Mouse (Mus musculus) kidney, adult 11 months (tissue): ENCODE data around the gene Inpp5a.
A peak's percentile ranks its signal among the peaks of the same experiment; 100 is the strongest.

Source experiments
- DNase-seq: peaks from one replicate; pipeline ENCODE4 v3.0.0; 2022

Gene Inpp5a

DNA sequence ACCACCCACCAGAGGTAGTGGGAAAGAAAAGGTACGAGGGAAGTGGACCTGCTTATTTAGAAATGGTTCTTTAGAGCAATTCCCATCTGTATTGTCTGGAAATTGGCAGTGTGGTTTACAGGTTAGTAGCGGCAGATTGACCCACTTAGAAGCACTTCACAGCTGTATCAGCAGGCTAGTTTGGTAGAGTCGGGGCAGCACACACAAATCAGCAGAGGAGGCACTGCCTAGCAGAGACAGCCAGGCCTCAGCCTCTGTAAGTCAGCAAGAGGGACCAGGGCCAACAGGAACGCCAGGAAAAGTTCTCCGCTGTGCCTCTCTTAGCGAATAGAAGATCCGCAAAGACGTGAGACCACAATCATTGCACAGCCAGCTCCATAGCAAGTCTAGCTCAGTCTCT is 56.7 kb downstream of the Inpp5a start:
- no peak for DNase-seq

DNA sequence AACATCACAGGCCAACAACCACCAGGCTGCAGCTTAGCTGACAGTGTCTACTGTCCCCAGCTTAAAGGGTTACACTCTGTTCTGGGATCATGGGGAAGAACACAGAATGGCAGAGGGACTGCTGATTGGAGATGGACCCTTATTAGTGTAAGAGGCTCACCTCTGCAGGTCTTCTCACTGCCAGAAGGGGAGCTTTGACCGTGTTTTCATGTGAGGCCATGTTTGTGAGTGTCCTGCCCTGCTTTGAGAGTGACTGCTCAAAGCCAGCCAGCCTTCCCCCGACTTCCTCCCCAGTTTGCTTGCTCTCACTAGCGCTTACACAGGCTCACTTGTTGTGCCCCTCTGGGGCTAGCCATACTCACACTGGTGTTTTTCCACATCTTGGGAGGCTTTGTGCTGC is 58.5 kb downstream of the Inpp5a start:
- no peak for DNase-seq

DNA sequence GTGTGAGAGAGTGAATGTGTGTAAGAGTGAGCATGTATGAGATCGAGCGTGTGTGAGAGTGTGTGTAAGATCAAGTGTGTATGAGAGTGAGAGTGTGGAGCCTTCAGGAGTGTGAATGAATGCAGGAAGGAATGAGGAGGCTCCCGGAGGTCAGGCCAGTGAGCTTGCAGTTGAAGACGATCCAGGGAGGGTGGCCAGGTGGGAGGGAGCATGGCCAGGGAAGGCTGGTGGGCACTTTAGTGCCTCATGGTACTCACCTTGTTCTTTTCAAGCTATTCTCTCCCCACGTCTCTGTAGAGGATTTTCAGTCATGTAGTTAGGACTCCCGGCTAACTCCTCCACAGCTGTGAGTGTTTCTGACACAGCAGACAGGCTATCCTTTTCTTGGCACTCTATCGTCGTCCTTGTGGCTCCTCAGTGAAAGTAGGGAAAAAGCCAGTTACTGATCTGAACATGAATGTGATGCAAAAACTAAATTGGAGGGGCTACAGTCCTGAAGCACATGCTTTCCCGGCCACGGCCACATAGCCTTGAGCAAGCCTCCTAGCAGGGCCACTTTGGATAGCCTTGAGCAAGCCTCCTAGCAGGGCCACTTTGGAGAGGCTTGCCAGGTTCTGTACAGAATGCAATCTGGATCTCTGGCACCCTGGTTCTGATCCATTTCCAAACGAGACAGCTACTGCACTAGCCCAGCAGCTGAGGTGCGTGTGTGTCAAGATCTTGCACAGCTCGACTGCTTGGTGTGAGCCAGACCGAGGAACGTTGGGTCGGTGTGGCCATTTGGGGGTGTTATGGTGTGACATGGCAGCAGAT is 61.5 kb downstream of the Inpp5a start:
- DNase-seq = no peak

DNA sequence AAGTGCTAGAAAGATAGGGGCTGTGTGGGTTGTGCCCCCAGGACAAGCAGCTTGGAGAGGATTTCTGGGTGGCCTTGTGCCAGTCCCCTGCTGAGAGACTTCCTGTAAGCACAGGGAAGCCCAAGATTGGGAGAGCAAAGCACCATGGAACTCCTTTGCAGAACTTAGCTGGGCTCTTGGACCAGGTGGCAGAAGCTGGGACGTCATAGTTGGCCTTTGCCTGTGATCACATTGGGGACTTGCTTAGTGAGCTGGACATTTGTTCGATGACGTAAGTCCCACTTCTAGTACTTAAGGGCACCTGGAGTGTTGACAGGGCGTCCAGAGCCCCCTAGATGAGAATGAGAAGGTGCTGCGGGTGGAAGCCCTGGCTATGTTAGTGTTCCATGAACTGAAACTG is 62.8 kb downstream of the Inpp5a start:
- DNase-seq = no peak

DNA sequence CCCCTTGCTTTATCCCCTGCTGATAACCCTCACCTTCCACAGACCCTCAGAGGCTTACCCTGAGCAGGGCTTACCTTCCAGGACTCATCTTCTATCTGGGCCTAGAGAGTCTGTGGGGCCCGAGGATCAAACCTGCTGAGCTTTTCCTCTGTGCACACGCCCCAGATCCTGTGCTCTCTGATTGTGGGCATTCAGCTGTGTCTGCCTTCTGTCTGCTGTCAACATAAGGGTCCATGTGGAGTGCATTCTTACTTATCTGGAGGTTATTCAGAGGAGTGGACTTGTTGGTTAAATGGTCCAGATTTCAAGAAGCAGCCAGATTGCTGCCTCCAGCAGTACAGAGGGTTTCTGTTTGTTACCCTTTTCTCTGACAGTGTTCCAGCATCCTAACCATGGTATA is 63.3 kb downstream of the Inpp5a start:
- DNase-seq = no peak

DNA sequence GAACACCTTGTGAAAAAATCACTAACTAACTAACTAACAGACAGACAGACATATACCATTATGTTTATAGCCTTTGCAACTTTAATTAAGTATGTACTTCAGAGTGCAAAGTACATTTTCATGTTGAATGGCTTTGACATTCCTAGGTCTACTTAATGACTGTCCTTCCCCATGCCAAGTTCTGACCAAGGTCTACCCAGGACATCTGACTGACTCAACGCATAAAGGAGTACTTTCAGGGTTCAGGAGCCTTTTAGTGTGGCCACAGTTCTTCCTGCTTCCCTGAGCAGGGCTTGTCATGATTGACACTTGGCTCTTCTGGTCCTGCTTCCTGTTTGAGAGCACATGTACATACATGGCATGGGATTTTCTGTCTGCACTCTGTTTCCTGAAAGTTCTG is 64.3 kb downstream of the Inpp5a start:
- DNase-seq = no peak

DNA sequence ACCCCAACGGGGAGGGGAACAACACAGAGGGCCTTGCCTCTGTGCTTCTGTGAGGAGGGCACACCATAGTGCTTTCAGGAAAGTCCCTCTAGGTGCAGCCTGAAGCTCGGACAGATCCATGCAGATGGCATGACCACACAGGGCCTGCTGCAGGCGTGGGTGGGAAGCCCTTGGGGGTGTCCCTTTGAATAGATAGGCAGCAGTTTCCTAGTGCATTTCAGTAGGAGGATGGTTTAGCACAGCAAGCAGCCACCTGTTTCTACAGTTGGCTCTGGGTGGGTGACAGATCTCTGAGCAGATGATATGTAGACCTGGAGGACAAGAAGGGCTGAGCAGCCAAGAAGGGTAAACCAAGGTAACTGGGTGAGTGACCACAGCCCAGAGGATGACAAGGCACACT is 65.4 kb downstream of the Inpp5a start:
- DNase-seq = no peak

DNA sequence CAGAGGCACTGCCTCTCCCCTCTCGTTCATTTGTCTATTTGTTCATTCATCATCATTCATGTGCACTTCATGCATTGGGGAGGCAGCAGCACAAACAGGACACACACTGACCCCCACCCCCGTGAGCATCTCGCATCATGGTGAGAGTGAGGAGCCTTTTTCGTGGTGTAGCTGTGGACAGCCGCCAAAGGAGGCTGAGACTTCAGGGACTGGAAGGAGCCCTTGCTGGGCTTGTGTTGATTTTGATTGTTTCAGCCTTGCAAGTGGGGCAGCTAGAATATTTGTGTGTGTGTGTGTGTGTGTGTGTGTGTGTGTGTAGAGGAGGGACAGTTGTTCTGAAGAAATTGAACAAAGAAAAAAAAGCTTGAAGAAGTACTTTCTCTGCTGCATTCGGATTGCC is 67.8 kb downstream of the Inpp5a start:
- no peak for DNase-seq

DNA sequence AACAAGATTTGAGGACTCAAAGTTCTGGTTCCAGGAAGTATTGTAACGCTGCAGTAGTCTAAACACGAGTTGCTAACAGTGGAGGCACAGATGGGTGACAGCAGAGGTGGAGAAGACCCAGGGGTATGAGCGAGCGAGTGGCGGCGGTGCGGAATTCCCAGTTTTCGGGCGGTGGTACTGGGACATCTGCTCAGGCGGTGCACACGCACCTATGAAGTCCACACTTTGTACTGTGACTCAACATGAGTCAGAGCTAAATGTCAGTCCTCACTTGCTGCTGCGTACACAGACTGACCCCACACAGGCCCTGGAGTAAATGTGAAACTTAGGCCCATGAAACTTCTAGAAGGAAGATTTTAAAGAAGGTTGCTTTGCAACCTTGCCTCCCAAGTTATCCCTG is 72.4 kb downstream of the Inpp5a start:
- no peak for DNase-seq

DNA sequence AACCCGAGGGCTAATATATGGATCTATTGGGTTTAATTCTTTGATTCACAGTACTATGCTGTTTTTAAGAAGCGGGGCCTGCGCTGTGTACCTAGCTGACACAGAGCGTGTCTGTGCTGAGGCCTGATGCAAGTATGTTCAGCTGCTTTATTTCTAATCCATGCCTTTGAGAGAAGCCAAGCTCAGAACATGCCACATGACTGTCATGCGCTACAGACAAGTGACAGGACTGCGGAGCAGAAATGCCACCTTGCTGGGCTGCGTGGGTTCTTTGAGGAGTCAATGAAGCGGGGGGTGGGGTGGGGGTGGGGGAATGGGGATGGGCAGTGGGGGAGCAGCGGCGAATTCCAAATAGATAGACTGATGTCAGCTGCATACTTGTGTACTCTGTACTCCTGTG is 73.2 kb downstream of the Inpp5a start:
- DNase-seq = no peak

DNA sequence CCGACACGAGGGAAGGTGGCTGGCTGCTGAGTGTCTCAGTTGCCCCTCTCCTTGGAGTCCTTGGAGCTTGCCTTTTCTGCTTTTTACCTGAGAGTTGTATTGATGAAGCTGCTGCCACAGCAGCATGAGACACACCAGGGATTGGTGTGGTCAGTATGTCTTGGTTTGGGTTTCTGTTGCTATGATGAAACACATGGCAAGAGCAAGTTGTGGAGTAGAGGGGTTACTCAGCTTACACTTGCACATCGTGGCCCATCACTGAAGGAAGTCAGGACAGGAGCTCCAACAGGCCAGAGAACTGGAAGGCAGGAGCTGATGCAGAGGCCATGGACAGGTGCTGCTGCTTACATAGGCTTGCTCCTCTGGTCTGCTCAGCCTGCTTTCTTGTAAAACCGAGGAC is 76.6 kb downstream of the Inpp5a start:
- DNase-seq = no peak

DNA sequence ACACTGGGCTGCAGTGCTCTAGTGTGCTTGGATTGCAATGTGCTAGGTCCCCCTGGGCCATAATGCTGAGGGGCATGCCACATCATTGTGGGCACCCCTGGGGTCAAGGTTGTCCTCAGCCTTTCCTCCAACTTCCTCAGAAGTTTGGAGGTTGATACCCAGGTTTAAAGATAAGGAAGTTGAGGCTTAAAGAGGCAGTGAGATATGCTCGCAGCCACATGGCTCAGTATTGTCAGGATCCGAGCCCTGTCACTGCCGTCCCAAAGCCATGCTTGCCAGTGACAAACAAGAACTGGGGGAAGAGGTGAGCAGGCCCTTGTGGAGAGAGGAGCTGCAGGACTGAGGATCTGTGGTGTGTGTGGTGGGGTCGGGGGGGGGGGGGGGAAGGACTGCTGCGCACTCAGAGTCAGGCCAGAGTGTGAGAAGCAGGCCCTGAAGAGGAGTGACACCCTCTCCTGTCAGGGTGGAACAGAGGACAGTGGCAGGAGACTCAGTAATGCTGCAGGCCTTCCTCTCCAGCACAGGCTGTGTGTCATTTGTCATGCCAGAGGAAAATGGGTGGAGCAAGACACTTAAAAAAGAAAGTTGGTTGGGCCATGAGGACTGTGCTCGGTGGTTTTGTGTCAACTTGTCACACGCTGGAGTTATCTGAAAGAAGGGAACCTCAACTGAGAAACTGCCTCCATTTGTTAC is 77.7 kb downstream of the Inpp5a start:
- DNase-seq = no peak

DNA sequence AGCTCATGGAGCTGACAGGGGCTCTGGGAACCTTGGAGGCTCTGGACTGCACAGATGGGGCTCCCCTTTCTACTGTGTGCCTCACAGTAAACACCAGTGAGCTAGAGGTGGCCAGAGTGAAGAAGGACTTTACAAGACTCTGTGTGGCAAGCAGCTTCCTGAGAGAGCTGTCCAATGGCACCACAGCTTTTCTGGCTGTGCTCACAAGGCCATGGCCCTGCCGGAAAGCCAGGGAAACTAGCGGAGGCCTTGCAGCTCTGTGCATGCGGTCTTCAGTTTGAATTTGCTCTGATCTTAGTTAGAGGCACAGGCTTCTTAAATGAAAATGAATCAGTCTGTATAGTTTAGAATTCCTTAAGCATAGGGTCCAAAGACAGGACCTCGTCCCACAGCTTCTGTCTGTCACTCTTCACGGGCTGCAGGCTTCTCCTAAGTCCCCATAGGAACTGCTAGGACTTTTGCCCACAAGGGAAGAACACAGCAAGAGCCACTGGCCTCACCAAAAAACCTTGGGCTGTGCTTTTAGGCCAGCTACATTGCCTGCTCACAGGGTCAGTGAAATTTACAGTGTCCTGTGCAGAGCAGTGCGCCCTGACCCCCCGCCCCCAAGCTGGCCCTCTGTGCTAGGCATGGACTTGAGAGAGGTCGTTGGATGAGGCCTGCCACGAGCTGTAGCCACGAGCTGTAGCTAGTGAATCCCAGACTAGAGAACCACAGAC is 78.4 kb downstream of the Inpp5a start:
- no peak for DNase-seq

DNA sequence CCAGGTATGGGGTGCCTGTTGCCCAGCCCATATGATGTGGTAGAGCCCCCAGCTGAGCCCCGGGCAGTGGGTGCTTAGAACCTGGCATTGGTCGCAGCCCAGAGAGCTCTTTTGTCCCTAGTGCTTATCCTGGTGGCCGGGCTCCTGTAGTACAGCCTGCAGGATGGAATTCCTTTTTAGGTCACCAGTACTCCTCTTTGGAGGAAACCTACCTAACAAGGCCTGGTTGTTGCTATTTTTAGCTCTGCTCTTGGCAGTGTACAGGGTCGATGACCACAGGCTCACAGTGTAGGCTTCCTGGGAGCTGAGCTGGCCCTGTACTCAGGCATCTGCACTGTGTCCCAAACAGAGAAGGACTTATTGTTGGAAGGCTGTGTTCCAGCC is 79.0 kb downstream of the Inpp5a start:
- DNase-seq = peak; percentile 76

DNA sequence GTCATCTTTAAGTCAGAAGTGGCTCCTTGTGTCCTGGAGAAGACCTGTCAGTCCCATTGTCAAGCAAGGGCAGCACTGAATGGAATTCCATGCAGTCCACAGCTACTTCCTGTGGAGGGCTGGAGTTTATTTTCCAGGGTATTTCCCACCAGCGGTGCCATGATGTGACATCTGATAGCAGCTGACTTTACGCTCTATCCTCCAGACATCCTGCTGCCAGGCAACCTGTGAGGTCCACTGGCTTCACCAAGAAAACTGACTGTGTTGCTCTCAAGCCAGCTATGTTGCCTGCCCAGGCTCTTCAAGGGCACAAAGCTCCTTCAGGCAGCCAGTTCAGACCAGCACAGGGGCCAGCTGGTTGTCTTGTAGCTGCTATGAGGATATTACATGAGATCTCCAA is 79.5 kb downstream of the Inpp5a start:
- DNase-seq = peak; percentile 32

DNA sequence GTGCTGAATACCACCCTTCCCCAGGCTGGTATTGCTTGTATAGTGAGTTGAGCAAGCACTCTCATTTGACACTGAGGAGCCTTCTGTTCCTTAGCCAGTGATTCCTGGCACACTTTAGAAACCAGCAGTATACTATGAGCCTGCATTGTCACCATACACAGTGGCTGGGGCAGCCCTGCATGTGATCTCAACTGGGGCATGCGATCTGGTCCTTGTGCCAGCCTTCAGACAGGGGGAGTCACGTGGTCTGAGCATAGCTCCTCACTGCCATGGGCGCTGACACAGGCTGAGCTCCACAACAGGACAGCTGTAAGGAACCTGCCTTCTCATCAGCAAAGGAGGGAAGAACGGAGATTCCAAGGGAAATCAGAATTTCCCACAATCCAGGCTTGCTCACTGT is 80.5 kb downstream of the Inpp5a start:
- DNase-seq = no peak

DNA sequence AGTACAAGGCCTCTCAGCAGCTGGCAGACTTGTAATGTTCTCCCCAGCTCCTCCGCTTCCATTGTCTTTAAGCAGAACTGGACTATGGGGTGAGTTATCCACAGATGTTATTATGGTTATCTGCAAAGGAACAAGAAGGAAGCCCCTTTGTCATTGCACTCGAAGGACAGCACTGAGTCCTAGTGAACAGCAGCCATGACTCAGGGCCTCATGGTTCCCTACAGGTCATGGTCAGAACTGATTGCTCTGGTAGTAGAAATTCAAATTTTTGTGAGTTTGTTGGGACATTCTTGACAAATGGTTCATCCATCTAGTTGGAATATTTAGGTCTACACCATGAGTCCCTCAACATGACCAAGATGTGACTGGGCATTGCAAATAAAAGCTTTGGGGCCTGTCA is 81.6 kb downstream of the Inpp5a start:
- DNase-seq = no peak

DNA sequence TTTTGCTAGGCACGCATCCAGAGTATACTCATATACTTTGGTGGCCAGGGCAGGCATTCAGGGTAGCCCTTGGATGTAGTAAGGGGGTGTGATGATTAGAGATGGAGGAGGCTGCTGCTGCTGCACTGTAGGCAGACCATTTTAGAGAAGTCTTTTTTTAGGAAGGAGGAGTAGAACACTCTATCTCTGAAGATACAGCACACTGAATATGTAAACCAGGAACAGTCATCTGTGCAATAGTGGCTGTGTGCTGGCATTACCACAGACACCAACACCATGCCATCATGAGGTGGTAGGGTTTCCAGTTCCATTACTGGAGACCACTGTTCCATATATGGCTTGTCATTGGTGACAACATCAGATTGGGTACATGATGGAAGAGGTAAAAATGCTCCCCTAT is 83.1 kb downstream of the Inpp5a start:
- DNase-seq = no peak

DNA sequence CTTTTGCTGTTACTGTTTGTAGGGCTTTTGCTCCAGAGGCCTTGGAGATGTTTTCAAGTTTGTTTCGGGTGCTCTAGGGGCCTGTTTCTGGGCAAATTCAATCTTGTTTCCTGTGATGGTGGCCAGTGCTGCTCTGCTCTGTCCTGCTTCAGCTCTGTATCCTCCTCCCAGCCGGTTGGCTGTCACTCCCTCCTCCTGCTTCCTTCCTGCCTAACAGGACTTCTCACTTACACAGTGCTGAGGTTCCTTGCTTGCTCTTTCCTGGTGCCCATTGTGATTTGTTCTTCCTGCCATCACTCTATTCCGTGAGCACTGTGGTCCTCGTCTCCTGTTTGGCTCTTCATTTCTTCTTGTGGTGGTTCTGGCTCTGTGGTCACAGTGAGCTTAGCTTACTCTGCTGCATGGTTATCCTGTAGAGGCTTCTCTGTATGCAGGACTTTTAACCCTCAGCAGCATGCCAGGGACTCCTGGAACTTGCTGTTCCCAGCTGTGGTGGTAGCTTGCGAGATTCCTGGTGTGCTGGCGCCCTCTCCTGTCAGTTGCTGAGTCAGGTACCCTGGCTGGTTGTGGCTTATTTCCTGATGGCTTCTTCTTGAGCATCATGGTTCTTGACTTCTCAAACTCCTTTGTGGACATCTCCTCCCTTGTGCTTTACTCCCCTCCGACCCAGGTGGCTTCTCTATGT is 84.1 kb downstream of the Inpp5a start:
- DNase-seq = peak; percentile 83

DNA sequence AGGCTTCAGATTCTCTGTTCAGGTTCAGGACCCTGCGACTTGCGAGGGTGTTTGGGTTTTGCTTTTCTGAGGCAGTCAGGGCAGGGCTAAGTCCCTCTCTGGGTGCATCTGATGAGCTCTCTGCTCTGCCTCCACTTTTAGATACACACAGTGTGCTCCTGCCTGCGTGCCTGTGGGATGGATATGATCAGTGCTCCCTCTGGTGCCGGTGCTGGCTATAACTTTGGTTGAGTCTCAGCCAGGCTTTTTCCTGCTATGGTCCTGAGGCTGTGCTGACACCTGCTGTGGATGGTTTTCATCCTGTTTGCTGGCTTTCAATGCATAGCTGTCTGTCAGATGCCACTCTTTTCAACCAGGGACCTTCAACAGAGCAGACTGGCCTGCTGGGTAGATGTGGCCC is 87.0 kb downstream of the Inpp5a start:
- DNase-seq = no peak

DNA sequence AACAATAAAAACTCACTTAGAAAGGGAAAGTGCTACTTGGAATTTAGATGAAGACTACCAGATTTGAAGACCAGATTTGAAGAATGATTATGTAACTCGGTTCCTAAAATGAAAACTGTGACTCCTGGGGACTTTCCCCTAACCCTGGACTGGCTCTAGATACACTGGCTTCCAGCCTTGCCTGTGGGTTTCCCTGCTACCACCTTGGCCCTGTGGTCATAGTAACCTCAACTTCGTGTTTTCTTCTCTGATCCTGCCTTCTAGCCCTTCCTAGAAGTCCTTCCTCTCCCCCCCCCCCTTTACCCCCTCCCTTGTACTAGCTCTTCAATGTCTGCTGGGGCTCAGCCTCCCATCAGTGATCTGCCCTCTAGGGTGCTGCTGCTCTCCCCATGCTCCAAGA is 87.8 kb downstream of the Inpp5a start:
- no peak for DNase-seq

DNA sequence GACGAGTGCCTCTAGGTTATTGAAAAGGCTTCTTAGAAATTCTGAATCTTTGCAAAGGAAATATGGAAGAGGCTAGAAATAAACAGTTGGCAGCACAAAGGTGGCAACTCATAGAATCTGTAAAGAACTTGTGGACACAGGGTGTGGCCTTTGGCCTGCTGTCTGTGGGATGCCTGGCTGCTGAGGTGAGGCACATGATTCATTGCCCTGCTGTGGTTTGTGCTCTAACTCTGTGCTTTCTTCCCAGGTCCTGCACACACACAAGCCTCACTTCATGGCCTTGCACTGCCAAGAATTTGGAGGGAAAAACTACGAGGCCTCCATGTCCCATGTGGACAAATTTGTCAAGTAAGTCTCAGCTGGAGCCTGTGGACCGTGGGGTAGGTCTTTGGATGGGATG is 88.8 kb downstream of the Inpp5a start:
- DNase-seq = no peak

DNA sequence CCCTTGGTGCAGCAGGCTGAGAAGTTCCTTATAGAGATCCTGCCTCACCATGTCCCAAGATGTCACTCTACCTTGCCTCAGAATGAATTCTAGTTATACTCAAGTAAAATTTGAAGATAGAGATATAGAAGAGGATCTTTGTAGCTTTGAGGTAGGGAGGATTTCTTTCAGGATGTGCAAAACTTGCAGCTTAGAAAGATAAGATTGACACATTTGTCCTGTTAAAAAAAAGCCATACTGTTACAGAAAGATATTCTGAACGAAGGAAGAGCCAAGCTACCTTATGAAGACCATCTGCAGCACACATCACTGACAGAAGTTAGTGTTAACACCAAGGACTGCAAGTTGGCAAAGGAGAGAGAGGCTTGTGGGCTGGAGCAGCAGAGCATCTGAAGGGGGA is 90.2 kb downstream of the Inpp5a start:
- DNase-seq = no peak

DNA sequence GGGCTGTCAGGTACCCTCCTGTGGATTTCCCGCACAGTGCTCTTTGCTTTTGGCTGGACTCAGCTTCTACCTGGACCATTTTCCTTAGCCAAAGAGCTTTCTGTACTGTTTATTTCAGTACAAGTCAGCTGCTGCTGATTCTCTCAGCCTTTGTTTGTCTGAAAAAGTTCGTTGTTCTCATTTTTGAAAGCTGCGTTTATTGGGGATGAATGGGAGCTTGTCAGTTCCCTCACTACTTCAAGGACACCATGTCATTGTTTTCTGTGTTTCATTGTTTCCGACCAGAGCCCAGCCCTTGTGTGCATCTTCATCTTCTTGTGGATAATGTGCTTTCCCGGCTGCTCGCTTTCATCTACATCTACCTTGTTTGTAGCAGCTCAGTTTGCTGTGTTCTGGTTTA is 90.7 kb downstream of the Inpp5a start:
- no peak for DNase-seq
